Mouse (Mus musculus) adrenal gland, postnatal 10 days (tissue): Measurements from ENCODE around the gene Prpf3. TPM values are rescaled to one million over a fixed set of nuclear protein-coding genes. Genes with fewer than 3 reads are reported as not detected.
"Not testable (repeated sequence)": the region's sequence is repeated elsewhere in the genome, so short reads cannot be mapped to it uniquely, and the experiment has no call there.

Source experiments
- DNase-seq: peaks from one replicate; pipeline ENCODE4 v3.0.0; 2021; ENCODE audit warnings: mixed read lengths
- total RNA-seq, 2 experiments: library from RNA; stranded (reverse); gene quantifications; 2 replicates each; pipeline ENCODE4 v1.2.3; 2021

The Prpf3 gene
- total RNA-seq, 2 experiments from 2014 or later: 25.1 to 26.7 TPM

DNA sequence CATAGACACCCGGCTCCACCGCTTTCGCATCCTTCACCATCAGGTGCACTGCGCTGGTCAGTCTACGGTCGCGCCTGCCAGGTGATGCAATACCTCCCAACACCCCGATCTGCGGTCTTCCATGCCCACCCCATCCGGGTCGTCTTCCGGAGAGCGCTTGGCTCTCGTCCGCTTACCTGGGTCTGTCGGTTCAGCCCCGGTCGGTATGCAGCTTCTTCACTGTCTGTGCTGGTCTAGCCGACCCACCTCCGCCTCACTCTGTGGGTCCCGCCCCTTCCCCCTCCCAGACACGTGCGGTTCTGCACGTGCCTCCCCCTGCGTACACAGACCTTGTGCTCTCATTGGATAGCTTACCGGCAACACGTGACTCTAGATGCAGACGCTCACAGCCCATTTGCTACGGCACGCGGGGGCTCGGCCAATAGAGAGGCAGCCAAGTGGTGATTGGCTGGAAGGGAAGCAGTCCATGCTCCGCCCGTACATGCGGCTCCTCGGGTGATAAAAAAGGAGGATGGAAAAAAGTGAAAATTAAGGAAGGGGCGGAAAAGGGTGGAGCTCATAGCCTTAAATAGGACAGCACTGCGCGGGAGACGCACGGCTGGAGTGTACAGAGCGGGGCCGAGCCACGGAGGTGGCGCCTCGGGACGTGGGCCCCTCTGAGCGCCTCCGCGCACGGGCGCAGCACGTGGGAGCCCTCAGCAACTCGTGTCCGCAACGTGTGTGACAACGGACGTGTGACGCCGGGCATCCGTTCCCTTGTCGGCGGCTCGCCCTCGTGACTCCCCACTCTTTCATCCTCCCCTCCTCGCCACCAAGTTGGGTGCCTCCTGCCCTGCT lies 26.5 kb upstream of the Prpf3 start, which contains the start of gene Ciart:
TSS of gene Ciart (minus strand) at position 273 of the 837 bp plus-strand sequence.
- DNase-seq: peak; percentile 94

DNA sequence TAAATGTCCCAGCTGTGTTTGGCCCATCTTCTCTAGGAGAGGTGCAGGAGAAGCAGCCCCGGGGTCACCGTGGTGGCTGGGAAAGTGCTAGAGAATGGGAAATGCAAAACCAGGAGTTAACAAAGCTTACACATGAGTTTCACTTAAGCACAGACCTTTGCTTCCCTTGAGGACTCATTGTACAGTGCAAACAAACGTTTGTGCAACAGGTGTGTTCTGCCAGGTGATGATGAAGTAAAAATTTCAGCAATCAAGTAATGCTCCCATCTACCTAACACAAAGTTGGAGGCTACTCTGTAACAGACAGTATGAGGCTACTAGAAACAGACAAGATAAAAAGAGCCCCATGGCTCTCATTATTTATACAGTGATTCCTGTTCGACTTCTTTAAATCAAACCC lies 23.4 kb upstream of the Prpf3 start:
- DNase-seq: no peak

DNA sequence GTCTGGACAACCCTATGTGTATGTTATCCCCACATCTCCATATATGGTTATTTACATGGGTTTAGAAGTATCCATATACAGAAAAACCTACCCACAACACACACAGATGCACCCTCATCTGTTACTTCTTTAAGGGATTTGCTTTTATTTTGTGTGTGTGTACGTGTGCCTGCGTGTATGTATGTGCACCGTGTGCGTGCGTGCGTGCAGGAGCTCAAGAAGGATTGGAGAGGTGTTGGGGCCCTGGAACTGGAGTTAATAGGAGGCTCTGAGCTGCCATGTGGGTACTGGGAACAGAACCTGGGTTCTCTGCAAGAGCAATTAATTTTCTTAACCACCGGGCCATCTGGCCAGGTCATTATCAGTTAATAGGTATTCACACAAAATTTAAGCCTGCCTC lies 16.4 kb upstream of the Prpf3 start:
- no peak for DNase-seq

DNA sequence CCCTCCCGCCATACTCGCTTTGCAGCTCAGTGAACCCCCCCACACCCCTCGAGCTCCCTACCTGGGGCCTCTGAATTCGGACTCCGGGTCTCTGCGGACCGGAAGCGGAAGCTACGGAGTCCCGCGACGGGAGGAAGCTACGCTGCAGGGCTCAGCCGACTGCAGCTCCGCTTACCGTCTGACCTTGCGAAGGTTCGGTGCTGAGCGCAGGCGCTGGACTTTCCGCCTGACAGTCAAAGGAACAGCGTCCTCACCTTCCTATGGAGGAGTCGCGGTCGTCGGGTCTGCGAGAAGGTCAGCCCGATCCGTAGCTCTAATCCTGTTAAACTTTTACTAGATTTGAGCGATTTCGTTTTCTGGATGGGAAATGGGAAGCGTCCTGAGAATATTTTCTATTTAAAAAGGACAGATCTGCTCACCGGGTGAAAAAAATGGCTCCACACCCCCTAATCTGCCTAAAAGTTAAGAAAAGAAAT lies 15.7 kb upstream of the Prpf3 start, which contains the start of gene Mrps21:
TSS of gene Mrps21 (minus strand) at position 128 of the 476 bp plus-strand sequence.
- DNase-seq: peak; percentile 94

DNA sequence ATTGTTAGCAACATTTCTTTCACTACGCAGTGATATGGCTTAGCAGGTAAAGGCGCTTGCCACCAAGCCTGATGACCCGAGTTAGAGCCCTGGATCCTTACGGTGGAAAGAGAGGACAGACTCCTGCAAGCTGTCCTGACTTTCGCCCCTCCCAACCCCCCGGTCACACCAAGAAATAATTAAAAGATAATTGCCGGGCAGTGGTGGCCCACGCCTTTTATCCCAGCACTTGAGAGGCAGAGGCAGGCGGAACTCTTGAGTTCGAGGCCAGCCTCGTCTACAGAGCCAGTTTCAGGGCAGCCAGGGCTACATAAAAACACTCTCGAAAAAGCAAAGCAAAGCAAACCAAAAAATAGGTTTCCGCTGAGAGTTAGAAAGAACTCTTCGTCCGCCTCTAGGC lies 15.3 kb upstream of the Prpf3 start:
- DNase-seq: no peak

DNA sequence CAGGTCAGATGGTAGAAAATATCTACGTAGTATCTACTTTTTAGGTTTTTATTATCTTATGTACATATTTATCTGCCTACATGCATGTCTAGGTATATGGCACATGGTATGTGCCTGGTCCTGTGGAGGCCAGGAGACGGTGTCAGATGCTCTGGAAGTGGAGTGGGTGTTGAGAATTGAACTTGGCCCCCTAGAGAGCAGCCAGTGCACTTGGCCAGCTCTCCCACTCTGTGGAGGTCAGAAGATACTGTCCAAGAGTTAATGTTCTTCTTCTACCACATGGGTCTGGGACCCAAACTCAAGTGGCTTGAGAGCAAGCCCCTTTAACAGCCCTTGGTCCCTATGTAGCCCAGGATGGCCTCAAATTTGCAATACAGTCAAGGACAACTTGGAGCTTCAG lies 11.7 kb upstream of the Prpf3 start:
- no peak for DNase-seq

DNA sequence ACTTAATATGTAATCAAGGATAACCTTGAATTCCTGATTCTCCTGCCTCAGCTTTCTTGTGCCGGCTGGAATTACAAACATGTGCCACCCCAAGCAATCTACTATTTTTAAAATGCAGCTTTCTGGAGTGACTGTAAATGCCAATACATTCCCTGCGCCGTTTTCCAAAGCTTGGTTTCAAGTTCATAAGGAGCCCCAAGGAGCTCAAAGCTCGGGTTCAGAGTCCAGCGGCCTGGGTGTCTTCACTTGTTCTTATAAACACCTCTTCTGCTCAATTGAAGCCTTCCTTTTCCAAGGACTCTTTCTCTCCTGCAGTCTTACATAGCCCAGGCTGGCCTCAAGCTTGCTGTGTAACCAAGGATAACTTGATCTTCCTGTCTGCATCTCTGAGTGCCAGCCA lies 10.4 kb upstream of the Prpf3 start:
- no peak for DNase-seq

DNA sequence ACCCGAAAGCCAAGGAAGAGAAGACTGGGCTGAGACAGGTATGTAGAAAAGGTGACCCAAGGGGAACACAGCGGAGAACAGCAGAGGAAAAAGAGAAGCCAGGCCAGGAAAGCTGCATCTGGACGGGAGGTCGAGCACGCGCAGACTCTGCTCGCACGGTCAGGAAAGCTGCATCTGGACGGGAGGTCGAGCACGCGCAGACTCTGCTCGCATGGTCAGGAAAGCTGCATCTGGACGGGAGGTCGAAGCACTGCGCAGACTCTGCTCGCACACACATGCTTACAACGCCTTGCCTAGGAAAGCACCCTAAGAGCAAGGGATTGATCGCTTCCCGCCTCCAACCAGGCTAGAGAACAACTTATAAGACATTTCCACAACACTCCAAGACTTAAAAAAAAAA lies 9.9 kb upstream of the Prpf3 start:
- no peak for DNase-seq

DNA sequence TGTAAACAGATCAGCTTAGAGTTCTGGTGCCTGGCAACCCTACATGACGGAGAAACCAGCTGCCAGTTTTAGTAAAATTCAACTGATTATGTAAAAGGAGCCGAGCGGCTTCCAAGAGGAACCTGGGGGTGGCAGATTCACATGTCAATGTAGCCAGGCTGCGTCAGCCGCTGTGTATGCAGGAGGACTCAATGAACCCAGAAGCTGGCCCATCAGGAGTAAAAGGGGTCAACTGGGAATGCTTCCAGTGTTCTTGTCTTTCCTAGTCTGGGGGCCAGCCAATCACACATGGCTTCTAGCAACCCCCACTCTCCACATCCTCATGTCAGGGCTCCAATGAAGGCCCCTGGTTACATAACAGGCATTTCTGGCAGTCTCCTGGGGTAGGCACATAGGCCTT lies 9.4 kb upstream of the Prpf3 start:
- DNase-seq: no peak

DNA sequence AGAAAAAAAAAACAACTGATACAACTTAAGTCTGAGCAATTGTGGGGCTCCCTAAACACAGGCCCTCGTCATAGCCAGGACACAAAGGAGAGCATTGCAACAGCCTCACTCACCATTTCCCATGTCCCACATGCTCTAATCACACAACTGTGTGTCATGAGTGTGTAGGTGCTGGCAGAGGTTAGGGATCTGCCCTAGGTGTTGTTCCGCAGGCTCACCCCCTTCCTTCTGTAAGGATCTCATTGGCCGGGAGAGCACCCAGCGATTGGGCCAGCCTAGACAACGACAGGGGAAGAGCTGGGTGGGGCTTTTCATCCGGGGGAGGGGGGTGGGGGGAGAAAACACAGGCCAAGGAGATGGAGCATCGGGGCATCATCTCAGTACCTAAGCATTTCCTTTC lies 7.9 kb upstream of the Prpf3 start:
- DNase-seq: no peak

DNA sequence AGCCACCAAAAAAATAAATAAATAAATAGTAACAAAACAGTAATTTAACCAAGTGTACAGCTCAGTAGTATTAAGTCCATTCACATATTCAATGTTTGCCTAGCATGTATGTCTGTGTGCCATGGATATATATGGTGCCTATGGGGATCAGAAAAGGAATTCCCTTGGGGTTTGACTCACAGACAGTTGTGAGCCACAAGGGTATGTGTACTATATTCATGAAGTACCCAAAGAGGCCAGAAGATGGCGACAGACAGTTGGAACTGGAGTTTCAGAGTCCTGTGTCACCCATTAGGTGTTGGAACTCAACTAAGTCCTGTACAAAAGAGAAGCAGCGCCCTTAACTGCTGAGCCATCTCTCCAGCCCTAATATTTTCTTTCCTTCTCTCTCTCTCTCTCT lies 6.1 kb upstream of the Prpf3 start:
- peak; percentile 83 for DNase-seq

DNA sequence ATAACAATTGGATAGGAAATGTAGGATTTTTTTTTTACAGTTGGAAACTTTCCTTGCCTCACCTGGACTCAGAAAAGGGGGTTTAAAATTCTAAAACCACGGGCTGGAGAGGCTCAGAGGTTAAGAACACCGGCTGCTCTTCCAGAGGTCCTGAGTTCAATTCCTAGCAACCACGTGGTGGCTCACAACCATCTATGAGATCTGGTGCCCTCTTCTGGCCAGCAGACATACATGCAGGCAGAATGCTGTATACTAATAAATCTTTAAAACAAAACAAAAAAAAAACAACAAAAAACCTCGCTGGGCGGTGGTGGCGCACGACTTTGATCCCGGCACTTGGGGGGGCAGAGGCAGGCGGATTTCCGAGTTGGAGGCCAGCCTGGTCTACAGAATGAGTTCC lies 5.5 kb upstream of the Prpf3 start:
- no peak for DNase-seq

DNA sequence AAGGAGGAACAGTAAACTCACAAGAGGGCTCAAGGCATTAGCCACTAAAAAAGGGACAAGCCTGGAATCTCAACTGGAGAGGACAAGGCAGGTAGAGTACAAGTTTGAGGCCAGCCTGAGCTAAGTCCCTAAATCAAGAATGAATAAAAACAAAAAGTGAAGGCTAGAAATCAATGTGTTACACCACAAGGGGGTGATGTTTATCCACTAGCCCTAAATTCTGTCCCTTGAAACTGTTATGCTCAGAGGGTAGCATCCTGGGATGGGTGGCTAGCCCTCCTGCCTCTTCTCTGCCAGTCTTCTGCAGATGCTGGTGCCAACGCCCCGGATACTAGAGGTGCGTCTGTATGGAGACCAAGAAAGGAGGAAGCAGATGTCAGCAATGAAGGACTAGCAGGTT lies 4.6 kb upstream of the Prpf3 start:
- DNase-seq: no peak

DNA sequence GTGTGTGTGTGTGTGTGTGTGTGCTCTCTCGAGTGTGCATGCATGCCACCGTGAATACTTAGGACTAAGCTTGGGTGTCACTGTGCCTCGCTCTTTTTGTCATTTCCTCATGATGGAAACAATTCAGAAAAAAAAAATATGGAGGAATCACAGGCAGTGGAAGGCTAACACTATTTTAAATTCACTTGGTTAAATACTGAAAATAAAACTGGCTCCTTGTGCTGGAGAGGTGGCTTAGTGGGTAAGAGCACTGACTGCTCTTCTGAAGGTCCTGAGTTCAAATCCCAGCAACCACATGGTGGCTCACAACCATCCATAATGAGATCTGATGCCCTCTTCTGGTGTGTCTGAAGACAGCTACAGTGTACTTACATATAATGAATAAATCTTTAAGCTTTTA lies 2.6 kb upstream of the Prpf3 start:
- not testable (repeated sequence) for DNase-seq

DNA sequence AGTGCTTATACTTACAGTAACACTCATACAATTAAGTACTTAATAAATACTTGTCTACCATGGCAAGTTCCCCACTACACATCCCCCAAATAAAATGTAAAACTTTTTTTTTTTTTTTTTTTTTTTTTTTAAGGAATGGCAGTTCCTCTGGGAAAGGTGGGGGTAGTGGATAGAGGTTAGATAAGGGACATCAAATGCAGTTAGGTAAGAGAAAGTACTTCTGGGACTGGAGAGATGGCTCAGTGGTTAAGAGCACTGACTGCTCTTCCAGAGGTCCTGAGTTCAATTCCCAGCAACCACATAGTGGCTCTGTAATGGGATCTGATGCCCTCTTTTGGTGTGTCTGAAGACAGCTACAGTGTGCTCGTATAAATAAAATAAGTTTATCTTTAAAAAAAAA lies 1.4 kb upstream of the Prpf3 start:
- DNase-seq: not testable (repeated sequence)

DNA sequence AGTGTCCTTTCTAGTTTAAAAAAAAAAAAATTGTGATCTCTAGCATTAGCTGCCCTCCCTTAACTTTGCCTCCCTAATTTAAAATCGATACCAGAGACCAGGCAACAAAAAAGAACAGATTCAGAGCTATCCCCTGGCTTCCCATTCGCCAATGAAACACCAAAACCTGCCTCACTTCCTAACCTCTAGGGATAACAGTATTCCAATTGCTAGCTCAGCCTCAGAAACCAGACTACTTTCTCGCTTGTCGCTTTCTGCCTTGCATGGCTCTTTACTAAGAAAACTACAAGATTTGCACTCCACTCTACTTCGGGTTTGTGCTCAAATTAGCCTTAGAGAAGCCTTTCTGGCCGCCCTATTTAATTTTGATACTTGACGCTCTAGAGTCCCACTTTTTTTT lies 430 bp upstream of the Prpf3 start:
- no peak for DNase-seq

DNA sequence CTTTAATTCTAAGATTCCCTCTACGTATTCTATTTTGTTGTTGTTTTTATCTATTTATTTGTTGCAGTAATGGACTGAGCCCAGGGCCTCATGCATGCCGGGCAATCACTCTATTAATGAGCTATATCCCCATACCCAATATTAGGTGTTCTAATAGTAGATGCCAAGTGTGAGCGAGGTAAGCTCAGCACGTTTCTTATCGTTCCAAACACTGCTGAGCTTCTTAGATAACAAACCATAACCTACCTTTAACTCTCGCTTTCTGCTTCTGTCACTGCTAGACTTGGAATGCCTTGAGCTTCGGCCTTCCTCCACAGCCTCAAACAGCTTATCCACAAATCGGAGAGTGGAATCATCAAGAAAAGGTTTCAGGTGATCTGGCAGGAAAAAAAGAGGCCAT lies 4.4 kb downstream of the Prpf3 start:
- DNase-seq: no peak

DNA sequence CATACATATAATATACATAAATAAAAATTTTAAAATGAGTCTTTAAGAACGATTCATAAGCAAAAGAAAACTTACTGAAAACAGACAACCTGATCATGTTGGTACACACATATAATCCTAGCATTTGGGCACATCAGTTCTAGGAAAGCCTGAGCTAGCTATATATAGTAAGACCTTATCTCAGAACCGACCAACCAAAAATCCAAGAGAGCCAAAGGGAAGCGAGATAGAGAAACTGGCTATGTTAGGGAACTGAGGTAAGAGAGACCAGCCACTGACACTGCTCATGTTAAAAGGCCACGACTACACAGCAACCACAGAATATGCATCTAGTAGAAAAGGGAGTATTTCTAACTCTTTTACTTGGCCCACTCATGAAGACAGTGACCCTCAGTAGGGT lies 5.1 kb downstream of the Prpf3 start:
- DNase-seq: no peak

DNA sequence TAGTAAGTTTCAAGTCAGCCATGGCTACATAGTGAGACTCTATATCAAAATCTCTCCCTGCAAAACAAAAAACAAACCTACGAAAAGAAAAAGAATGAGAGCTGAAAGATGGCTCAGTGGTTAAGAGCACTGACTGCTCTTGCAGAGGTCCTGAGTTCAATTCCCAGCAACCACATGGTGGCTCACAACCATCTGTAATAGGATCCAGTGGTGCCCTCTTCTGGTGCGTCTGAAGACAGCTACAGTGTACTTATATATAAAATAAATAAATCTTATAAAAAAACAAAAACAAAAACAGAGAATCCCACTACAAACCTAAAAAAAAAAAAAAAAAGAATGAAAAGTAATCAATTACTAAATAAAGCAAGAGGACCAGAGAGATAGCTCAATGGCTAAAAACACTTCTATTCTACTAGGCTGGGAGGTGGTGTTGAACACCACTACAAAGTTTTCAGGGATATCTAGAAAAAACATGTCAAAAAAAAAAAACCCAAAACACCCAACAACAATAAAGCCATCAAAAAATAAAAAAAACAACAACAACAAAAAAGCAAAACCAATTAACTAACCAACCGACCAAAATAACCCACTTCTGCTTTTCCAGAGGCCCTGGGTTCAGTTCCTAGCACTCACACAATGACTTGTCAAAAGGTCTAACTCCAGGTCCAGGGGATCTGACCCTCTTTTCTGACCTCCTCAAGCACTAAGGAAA lies 13.0 kb downstream of the Prpf3 start:
- DNase-seq: no peak

DNA sequence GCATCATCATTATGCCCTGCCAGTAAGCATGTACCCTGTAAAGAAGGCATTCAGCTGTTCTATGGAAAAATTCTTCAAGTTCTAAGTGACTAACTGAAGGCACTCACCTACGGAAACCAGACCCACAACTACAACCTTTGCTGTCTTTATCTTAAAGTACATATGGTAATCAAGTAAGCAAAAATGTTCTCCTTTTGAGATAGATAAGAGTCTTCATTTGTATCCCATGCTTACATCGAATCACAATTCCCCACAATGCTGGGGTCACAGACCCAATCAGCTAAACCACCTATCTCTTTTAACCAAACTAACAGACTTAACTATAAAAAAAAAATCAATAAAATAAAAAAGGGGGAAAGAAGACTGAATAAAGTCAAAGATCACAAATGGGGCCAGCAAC lies 16.4 kb downstream of the Prpf3 start:
- DNase-seq: no peak

DNA sequence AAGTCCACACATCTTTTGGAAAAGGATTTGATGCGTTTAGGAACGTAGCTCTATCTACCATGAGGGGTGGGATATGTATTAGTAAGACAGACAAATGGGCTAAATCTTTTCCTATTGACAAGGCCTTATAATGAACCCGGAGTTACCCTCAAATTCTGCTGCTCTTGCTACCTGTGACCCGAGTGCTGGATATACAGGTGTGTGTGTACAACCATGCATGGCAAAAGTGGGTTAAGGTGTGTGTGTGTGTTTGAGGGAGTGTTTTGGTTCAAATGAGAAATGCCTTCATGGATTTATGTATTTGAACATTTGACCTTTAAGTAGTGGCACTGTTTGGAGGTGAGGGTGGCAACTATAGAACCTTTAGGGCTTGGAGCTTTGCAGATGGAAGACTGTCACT lies 26.6 kb downstream of the Prpf3 start:
- DNase-seq: no peak

DNA sequence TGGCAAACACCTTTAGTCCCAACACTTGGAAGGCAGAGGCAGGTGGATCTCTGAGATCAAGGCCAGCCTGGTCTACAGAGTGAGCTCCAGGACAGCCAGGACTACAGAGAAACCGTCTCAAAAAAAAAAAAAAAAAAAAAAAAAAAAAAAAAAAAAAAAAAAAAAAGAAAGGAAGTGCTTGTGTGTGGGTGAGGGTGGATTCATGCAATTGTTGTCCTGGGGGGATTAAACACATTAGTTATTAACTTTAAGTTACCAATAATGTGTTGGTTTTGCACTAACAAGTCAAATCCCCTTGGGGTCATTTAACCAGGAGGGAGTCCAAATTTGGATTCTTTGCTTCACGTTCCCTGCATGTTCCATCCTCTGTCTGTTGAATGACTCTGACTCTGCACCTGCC lies 29.4 kb downstream of the Prpf3 start:
- DNase-seq: no peak
